Mouse (Mus musculus) bone marrow, adult 2 months (tissue): ENCODE results near the gene E330017A01Rik. TPM values are rescaled to one million over a fixed set of nuclear protein-coding genes. Genes with fewer than 3 reads are reported as not detected.

Source experiments
- H3K27ac ChIP-seq: fragments of 200-500 bp; 2 replicates; pipeline ENCODE4 v1.5.1; 2012; ENCODE audit warnings: low read depth, mild to moderate bottlenecking, control low read depth, inconsistent platforms, low read length; ENCODE audit not compliant: control insufficient read depth, poor library complexity, insufficient read depth
- H3K4me1 ChIP-seq: fragments of 200-500 bp; 2 replicates; pipeline ENCODE4 v1.6.1; 2011; ENCODE audit warnings: low read length; ENCODE audit not compliant: control insufficient read depth, insufficient read depth
- H3K4me3 ChIP-seq: fragments of 200-500 bp; replicated peaks from 2 replicates; pipeline ENCODE3; 2011; ENCODE audit warnings: mild to moderate bottlenecking, low read depth, low read length, control low read depth; ENCODE audit not compliant: control insufficient read depth
- CTCF ChIP-seq: fragments of 200-500 bp; IDR thresholded peaks from 2 replicates; pipeline ENCODE4 v1.5.1; 2011; ENCODE audit warnings: low read length, control low read depth; ENCODE audit not compliant: control insufficient read depth, insufficient read depth
- POLR2A ChIP-seq: fragments of 200-500 bp; IDR thresholded peaks from 2 replicates; pipeline ENCODE4 v1.6.1; 2011; ENCODE audit warnings: low read depth, mild to moderate bottlenecking, control low read depth, low read length, borderline replicate concordance; ENCODE audit not compliant: control insufficient read depth
- WGBS: fragments of 180-500 bp; shearing (Covaris S2); methylation state at CpG from one replicate; pipeline ENCODE4 v1.1.7; 2018; 5-methylcytosine and 5-hydroxymethylcytosine counted together
- polyA plus RNA-seq: library from polyadenylated mRNA; stranded (reverse); fragments of >200 nt; gene quantifications from 2 replicates; pipeline ENCODE4 v1.2.4, GENCODE M21; 2011; ENCODE audit warnings: low replicate concordance; ENCODE audit not compliant: missing spikeins, insufficient read depth, insufficient read length

E330017A01Rik gene
- polyA plus RNA-seq, 1 experiment, result not detected

DNA sequence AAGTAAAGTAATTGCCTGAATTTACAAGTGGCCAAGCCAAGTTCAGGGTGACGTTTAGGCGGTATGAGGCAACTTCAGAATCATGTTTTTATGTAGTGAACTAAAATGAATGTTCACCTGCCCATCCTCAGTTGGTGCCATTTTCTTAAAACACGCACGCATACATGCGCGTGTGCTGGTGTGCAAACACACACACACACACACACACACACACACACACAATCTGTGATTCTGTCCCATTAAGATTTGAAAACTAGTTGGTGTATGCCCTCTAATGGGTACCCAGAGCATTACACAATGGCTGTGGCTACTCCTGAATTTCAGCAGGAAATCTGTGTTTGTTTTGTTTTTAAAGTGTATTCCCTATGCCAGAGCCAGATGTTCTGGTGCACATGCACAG lies 14.6 kb downstream of the E330017A01Rik start:
- no peak for TF ChIP-seq CTCF
- TF ChIP-seq POLR2A, result no peak
- H3K4me3 ChIP-seq, result no peak overlapping the region
- no peak overlapping the region for H3K27ac ChIP-seq
- H3K4me1 ChIP-seq, result no peaks in the 10 kb centered on the region; the same call in 1 of the 2 replicates
- 73% methylated on average over 6 of the region's 6 CpGs for WGBS

DNA sequence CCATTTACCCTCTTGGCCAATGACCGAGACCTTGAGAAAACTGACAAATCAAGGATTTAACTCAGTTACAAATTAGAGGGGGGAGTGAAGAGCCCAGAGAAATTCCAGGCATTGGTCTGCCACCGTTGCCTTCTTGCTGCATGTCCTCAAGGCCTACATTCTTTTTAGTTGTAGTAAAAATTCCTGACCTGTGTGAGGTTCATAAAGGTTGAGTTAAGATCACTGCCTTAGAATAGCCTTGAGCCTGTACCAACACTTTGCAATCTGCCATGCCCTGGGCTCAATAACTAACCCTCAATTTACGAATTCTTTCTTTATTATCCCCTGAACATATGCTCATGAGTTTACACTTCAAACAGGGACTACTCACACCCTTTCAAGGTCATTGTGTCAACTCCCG lies 15.4 kb downstream of the E330017A01Rik start:
- no peak for TF ChIP-seq CTCF
- TF ChIP-seq POLR2A, result no peak
- H3K4me3 ChIP-seq, result no peak overlapping the region
- no peaks in the 10 kb centered on the region; the same call in 1 of the 2 replicates for H3K4me1 ChIP-seq
- WGBS, result 80% methylated on average over 4 of the region's 4 CpGs
- no peak overlapping the region for H3K27ac ChIP-seq

DNA sequence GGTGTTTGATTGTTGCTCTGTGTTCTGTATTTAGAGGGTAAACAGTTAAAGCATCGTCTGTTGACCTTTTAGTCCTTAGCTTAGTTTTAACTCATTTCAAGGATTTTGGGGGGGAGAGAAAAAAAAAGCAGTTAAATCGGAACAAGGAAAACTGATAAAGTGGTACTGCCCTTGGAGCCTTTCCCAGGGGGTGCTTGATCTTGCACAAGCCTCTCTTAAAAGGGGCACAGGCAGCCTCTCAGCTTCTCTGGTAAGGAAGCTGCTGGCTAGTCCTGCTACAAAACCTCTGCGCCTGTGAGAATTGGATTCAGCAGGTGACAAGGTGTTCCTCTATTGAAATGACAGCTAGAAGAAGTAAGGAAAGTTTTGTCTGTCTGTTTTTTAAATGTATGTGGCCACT lies 16.2 kb downstream of the E330017A01Rik start:
- H3K4me3 ChIP-seq, result no peak overlapping the region
- H3K27ac ChIP-seq, result no peak overlapping the region
- 74% methylated on average over 3 of the region's 3 CpGs for whole genome bisulfite sequencing
- TF ChIP-seq POLR2A (no peak), CTCF (no peak)
- H3K4me1 ChIP-seq, result no peaks in the 10 kb centered on the region; the same call in 1 of the 2 replicates

DNA sequence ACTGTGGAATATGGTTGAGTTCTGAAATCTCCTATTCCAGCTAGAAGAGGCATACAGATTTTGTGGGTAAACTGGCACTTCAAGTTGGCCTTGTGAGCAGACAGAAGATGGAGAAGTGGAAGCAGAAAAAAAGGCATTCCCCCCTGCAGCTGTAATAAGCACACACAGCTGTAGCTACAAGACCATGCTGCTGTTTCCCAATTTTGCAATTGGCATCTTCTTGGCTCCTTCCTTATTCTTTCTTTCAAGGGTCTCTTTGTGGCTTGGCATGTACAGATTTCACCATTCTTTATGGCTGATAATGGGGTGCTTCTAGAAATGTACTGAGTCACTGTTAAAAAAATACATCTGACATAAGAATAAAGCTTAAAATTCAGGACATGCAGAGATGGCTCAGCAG lies 21.2 kb downstream of the E330017A01Rik start:
- Histone ChIP-seq H3K4me1 (no peaks in the 10 kb centered on the region), H3K4me3 (no peak overlapping the region), H3K27ac (no peak overlapping the region)
- no peak for TF ChIP-seq POLR2A
- no peak for TF ChIP-seq CTCF

DNA sequence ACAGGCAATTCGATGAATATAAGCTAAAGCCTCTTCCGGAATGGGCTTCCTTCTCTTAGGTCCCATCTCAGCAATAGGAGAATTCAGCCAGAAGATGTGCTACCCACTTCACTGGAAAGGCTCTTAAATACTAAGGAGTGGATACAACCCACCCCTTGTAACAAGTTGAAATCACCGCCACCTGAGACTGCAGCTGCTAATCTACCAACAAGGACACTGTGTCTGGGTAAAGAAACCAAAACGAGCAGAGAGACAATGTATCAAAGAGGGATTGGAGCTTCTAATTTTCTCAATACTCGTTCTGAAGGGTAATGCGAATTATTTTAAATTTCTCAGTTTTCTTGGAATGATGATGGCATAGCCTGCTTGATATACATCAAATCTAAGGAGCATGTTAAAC lies 21.7 kb downstream of the E330017A01Rik start, which contains the start of gene Gm813:
Gm813 (minus strand) TSS at position 101 of the 400 bp plus-strand sequence.
- TF ChIP-seq CTCF (no peak), POLR2A (no peak)
- H3K4me1 ChIP-seq, result no peaks in the 10 kb centered on the region
- WGBS, result 81% methylated on average over 6 of the region's 6 CpGs

DNA sequence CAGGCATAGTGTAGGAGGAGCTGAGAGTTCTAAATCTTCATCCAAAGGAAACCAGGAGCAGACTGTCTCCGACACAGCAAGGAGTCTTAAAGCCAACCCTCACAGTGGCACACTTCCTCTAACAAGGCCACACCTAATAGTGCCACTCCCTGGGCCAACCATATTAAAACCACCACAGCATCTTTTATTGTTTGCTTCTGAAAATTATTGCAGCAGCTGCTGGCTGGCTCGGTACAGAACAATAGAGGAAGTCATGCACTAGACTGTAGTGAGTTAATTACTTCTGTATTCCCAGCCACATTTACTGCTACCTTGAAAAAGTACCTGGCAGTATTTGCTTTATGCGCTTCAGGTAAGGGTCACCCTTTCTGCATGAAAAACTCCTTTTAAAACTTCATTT lies 25.6 kb downstream of the E330017A01Rik start:
- H3K4me1 ChIP-seq, result no peaks in the 10 kb centered on the region
- TF ChIP-seq POLR2A, result no peak
- TF ChIP-seq CTCF, result no peak
- H3K4me3 ChIP-seq, result no peak overlapping the region
- WGBS, result 26% methylated on average over 3 of the region's 3 CpGs
- H3K27ac ChIP-seq, result no peak overlapping the region

More for the DNA sequence above, 21.7 kb downstream of the E330017A01Rik start, which contains the start of gene Gm813:
- Histone ChIP-seq H3K4me3 (no peak within 1 kb of the TSS), H3K27ac (no peak within 1 kb of the TSS)

DNA sequence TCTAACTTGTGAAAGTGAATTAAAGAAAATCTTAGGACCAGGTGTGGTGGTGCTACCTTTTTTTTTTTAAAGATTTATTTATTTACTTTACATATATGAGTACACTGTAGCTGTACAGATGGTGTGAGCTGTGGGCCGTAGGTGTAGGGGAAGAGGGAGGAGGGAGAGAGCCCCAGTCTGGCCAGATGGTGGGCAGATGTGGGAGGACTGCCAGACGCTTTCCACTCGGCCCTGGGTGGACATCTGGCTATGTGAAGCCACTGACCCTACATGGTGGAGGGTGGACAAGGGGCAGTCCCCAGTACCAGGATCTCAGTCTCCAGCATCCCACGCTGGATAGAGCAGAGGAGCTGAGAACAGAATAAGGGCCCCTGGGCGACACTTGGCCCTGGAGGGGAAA lies 31.4 kb downstream of the E330017A01Rik start:
- no peak overlapping the region for H3K4me3 ChIP-seq
- no peaks in the 10 kb centered on the region; the same call in 1 of the 2 replicates for H3K4me1 ChIP-seq
- H3K27ac ChIP-seq, result no peak overlapping the region
- WGBS, result 80% methylated on average over 5 of the region's 5 CpGs
- no peak for TF ChIP-seq CTCF
- TF ChIP-seq POLR2A, result no peak

DNA sequence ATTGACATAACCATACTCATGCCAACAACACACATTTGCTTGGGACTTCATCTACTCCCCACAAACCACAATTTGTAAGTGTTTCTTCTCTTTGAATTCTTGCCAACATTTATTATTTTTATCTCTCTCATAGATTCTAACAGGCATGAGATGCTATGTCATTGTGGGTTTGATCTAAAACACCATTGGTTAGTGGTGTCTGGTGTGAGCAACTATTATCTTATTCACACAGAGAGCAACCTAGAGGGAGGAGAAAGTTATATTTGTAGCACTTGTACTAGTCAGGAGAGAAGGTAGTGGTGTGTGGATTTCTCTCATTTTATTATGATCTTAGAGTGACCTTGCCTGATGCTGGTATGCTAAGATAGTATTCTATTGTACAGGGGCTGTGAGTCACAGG lies 33.9 kb downstream of the E330017A01Rik start:
- H3K4me3 ChIP-seq, result no peak overlapping the region
- H3K4me1 ChIP-seq, result no peaks in the 10 kb centered on the region; the same call in 1 of the 2 replicates
- H3K27ac ChIP-seq, result no peak overlapping the region
- TF ChIP-seq CTCF (no peak), POLR2A (no peak)

DNA sequence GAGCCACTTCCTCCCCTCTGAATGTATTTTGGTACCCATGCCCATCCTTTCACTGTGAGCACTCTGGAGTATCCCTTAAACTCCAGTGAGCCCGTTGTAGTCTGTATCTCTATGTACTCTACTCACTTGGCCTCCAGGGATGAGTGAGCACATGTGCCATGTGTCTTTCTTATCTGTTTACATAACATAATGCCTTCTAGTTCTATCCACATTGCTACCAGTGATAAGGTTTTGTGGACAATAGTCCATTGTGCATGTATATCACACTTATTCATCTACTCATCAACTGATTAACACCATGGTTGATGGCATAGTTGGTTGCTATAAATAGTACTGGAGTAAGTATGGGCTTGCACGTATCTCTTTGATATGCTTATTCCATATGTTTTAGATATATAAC lies 34.7 kb downstream of the E330017A01Rik start:
- Histone ChIP-seq H3K4me3 (no peak overlapping the region), H3K27ac (no peak overlapping the region), H3K4me1 (no peaks in the 10 kb centered on the region; the same call in 1 of the 2 replicates)
- 65% methylated on average over 2 of the region's 2 CpGs for WGBS
- TF ChIP-seq POLR2A (no peak), CTCF (no peak)
